Mouse (Mus musculus) heart, adult 2 months (tissue): ENCODE measurements at regions not wholly inside any gene's neighbourhood (a gene's known extent, or its start where the extent isn't known, plus 50 kb on each side); places are given as distances from the start of the nearest gene placed in this dataset.

Experiments
- CTCF ChIP-seq: fragments of 200-600 bp; IDR thresholded peaks from 2 replicates; pipeline ENCODE4 v1.8.1; 2022; ENCODE audit warnings: antibody characterized with exemption, mild to moderate bottlenecking, moderate library complexity
- EP300 ChIP-seq: fragments of 200-500 bp; IDR thresholded peaks from 2 replicates; pipeline ENCODE4 v1.6.1; 2011; ENCODE audit warnings: low read depth, low read length, control low read depth; ENCODE audit not compliant: insufficient read depth
- POLR2A ChIP-seq: fragments of 200-500 bp; IDR thresholded peaks from 2 replicates; pipeline ENCODE4 v1.6.1; 2011; ENCODE audit warnings: mild to moderate bottlenecking, low read depth, low read length, control low read depth; ENCODE audit not compliant: insufficient read depth

- peak; percentile 19; the same call in 1 of the 2 replicates for TF ChIP-seq CTCF
- TF ChIP-seq POLR2A, result no peak
- no peak for TF ChIP-seq EP300
These were observed 307.1 kb downstream of the Gadd45g start for GRCm38 (mm10) chr13:52153576-52153975.
